Mouse (Mus musculus): ENCODE results near the gene Ccdc151. TPM values are rescaled to one million over a fixed set of nuclear protein-coding genes. Genes with fewer than 3 reads are reported as not detected.

Gene Ccdc151
- polyA plus RNA-seq, 1 experiment from 2014 or later: not detected

- Histone ChIP-seq H3K36me3 (replicated peaks; ENCODE audit: insufficient read depth, low read length) (no peaks in the 10 kb centered on the region), H3K9me3 (ENCODE audit: low read length) (no peaks in the 10 kb centered on the region), H3K4me2 (ENCODE audit: low read depth, low read length) (no peak overlapping the region), H3K27me3 (ENCODE audit: insufficient read depth, low read length) (peaks cover 64% of the 10 kb centered on the region), H3K4me3 (ENCODE audit: low read depth, low read length) (no peak overlapping the region), H3K9ac (replicated peaks) (no peak overlapping the region), H3K27ac (ENCODE audit: low read depth) (no peak overlapping the region), H3K4me1 (ENCODE audit: insufficient read depth) (peaks cover 20% of the 10 kb centered on the region)
- no peak for DNase-seq
- ATAC-seq: no peak
- WGBS (ENCODE audit: insufficient replicate concordance): 73% methylated on average over 11 of the region's 11 CpGs
- TF ChIP-seq CTCF (IDR thresholded peaks at IDR 0.05; ENCODE audit: low read depth) (no peak), EP300 (IDR thresholded peaks at IDR 0.05; ENCODE audit: low read depth) (no peak)
Observed at GRCm38 (mm10) chr9:22049315-22049714, 46.9 kb upstream of the Ccdc151 start.

- ATAC-seq (no peak), DNase-seq (no peak)
- no peaks in the 10 kb centered on the region for H3K36me3 ChIP-seq (replicated peaks; ENCODE audit: insufficient read depth, low read length)
- no peak overlapping the region for H3K27ac ChIP-seq (ENCODE audit: low read depth)
- 55% methylated on average over 9 of the region's 9 CpGs for WGBS (ENCODE audit: insufficient replicate concordance)
- H3K9ac ChIP-seq (replicated peaks): no peak overlapping the region
- TF ChIP-seq EP300 (IDR thresholded peaks at IDR 0.05; ENCODE audit: low read depth): no peak
- no peak for TF ChIP-seq CTCF (IDR thresholded peaks at IDR 0.05; ENCODE audit: low read depth)
- H3K9me3 ChIP-seq (ENCODE audit: low read length): no peaks in the 10 kb centered on the region
- peaks cover 45% of the 10 kb centered on the region for H3K27me3 ChIP-seq (ENCODE audit: insufficient read depth, low read length)
- peaks cover 17% of the 10 kb centered on the region for H3K4me1 ChIP-seq (ENCODE audit: insufficient read depth)
- no peak overlapping the region for H3K4me3 ChIP-seq (ENCODE audit: low read depth, low read length)
- H3K4me2 ChIP-seq (ENCODE audit: low read depth, low read length): no peak overlapping the region
Observed at GRCm38 (mm10) chr9:22047329-22047728, 44.9 kb upstream of the Ccdc151 start.

GRCm38 (mm10) chr9:22041832-22042231, 39.4 kb upstream of the Ccdc151 start:
- Histone ChIP-seq H3K27ac (ENCODE audit: low read depth) (no peak overlapping the region), H3K9me3 (ENCODE audit: low read length) (no peaks in the 10 kb centered on the region), H3K27me3 (ENCODE audit: insufficient read depth, low read length) (no peaks in the 10 kb centered on the region), H3K36me3 (replicated peaks; ENCODE audit: insufficient read depth, low read length) (no peaks in the 10 kb centered on the region), H3K4me1 (ENCODE audit: insufficient read depth) (no peaks in the 10 kb centered on the region), H3K4me2 (ENCODE audit: low read depth, low read length) (no peak overlapping the region), H3K9ac (replicated peaks) (no peak overlapping the region), H3K4me3 (ENCODE audit: low read depth, low read length) (no peak overlapping the region)
- ATAC-seq (no peak), DNase-seq (no peak)
- 53% methylated on average over 2 of the region's 2 CpGs for WGBS (ENCODE audit: insufficient replicate concordance)
- TF ChIP-seq EP300 (IDR thresholded peaks at IDR 0.05; ENCODE audit: low read depth): no peak
- no peak for TF ChIP-seq CTCF (IDR thresholded peaks at IDR 0.05; ENCODE audit: low read depth)

- DNase-seq (no peak), ATAC-seq (no peak)
- H3K9ac ChIP-seq (replicated peaks): no peak overlapping the region
- no peak overlapping the region for H3K4me2 ChIP-seq (ENCODE audit: low read depth, low read length)
- no peak overlapping the region for H3K4me3 ChIP-seq (ENCODE audit: low read depth, low read length)
- no peak for TF ChIP-seq EP300 (IDR thresholded peaks at IDR 0.05; ENCODE audit: low read depth)
- TF ChIP-seq CTCF (IDR thresholded peaks at IDR 0.05; ENCODE audit: low read depth): no peak
- no peaks in the 10 kb centered on the region for H3K36me3 ChIP-seq (replicated peaks; ENCODE audit: insufficient read depth, low read length)
- H3K9me3 ChIP-seq (ENCODE audit: low read length): 0 out of 2 replicates have a peak, but pooled peaks cover 2% of the 10 kb centered on the region
- no peak overlapping the region for H3K27ac ChIP-seq (ENCODE audit: low read depth)
- 67% methylated on average over 10 of the region's 10 CpGs for WGBS (ENCODE audit: insufficient replicate concordance)
- no peaks in the 10 kb centered on the region for H3K27me3 ChIP-seq (ENCODE audit: insufficient read depth, low read length)
- no peaks in the 10 kb centered on the region for H3K4me1 ChIP-seq (ENCODE audit: insufficient read depth)
Observed at GRCm38 (mm10) chr9:22037826-22038225, 35.4 kb upstream of the Ccdc151 start.

- no peak for ATAC-seq
- Histone ChIP-seq H3K4me3 (ENCODE audit: low read depth, low read length) (no peak overlapping the region), H3K4me2 (ENCODE audit: low read depth, low read length) (no peak overlapping the region), H3K9me3 (ENCODE audit: low read length) (0 out of 2 replicates have a peak, but pooled peaks cover 2% of the 10 kb centered on the region), H3K4me1 (ENCODE audit: insufficient read depth) (no peaks in the 10 kb centered on the region), H3K27ac (ENCODE audit: low read depth) (no peak overlapping the region), H3K27me3 (ENCODE audit: insufficient read depth, low read length) (no peaks in the 10 kb centered on the region), H3K36me3 (replicated peaks; ENCODE audit: insufficient read depth, low read length) (no peaks in the 10 kb centered on the region), H3K9ac (replicated peaks) (no peak overlapping the region)
- DNase-seq: no peak
- TF ChIP-seq CTCF (IDR thresholded peaks at IDR 0.05; ENCODE audit: low read depth) (no peak), EP300 (IDR thresholded peaks at IDR 0.05; ENCODE audit: low read depth) (no peak)
- 59% methylated on average over 6 of the region's 6 CpGs for WGBS (ENCODE audit: insufficient replicate concordance)
Observed at GRCm38 (mm10) chr9:22035300-22036044, 33.0 kb upstream of the Ccdc151 start.

GRCm38 (mm10) chr9:22030386-22030785, 28.0 kb upstream of the Ccdc151 start:
- Histone ChIP-seq H3K4me1 (ENCODE audit: insufficient read depth) (no peaks in the 10 kb centered on the region), H3K9ac (replicated peaks) (no peak overlapping the region), H3K27me3 (ENCODE audit: insufficient read depth, low read length) (no peaks in the 10 kb centered on the region), H3K4me2 (ENCODE audit: low read depth, low read length) (no peak overlapping the region), H3K36me3 (replicated peaks; ENCODE audit: insufficient read depth, low read length) (no peaks in the 10 kb centered on the region), H3K9me3 (ENCODE audit: low read length) (0 out of 2 replicates have a peak, but pooled peaks cover 2% of the 10 kb centered on the region), H3K4me3 (ENCODE audit: low read depth, low read length) (no peak overlapping the region), H3K27ac (ENCODE audit: low read depth) (no peak overlapping the region)
- no peak for ATAC-seq
- no peak for DNase-seq
- TF ChIP-seq EP300 (IDR thresholded peaks at IDR 0.05; ENCODE audit: low read depth): no peak
- TF ChIP-seq CTCF (IDR thresholded peaks at IDR 0.05; ENCODE audit: low read depth): no peak
- 81% methylated on average over 9 of the region's 9 CpGs for WGBS (ENCODE audit: insufficient replicate concordance)

All from liver, postnatal 0 days (tissue).